In genomic region chr6:18032271-18032670, GRCm38 (mm10) we compare ENCODE assay signal across 8 mouse cellular contexts. TPM values are rescaled to one million over a fixed set of nuclear protein-coding genes. Genes with fewer than 3 reads are reported as not detected.
DNase-seq lines count a peak whose midpoint lies in the region; ATAC-seq and TF ChIP-seq lines count a peak whose summit lies in the region.

No protein-coding gene starts in this region.

- 30% methylated on average over 6 of the region's 6 CpGs for WGBS in heart, embryonic 12.5 days
- WGBS in embryonic facial prominence, embryonic 14.5 days = 29% methylated on average over 6 of the region's 6 CpGs
- 30% methylated on average over 6 of the region's 6 CpGs for WGBS in intestine, embryonic 15.5 days
- WGBS in midbrain, postnatal 0 days = 30% methylated on average over 6 of the region's 6 CpGs

- no peak overlapping the region for H3K27ac ChIP-seq in heart, embryonic 12.5 days (ENCODE audit: poor library complexity, severe bottlenecking)
- H3K27ac ChIP-seq in embryonic facial prominence, embryonic 14.5 days (replicated peaks; ENCODE audit: low read depth, low read length) = no peak overlapping the region
- H3K27ac ChIP-seq in intestine, embryonic 15.5 days = no peak overlapping the region
- H3K27ac ChIP-seq in midbrain, postnatal 0 days (ENCODE audit: low read depth, low read length) = no peak overlapping the region

- no peaks in the 10 kb centered on the region for H3K36me3 ChIP-seq in heart, embryonic 12.5 days
- no peaks in the 10 kb centered on the region for H3K36me3 ChIP-seq in embryonic facial prominence, embryonic 14.5 days (ENCODE audit: control insufficient read depth, insufficient read depth, low read length)
- no peaks in the 10 kb centered on the region for H3K36me3 ChIP-seq in intestine, embryonic 15.5 days
- H3K36me3 ChIP-seq in midbrain, postnatal 0 days (ENCODE audit: insufficient read depth, low read length) = no peaks in the 10 kb centered on the region

- H3K9ac ChIP-seq in heart, embryonic 12.5 days = peak overlapping the region; percentile 53; the same call in 1 of the 2 replicates
- H3K9ac ChIP-seq in embryonic facial prominence, embryonic 14.5 days (ENCODE audit: low read depth, low read length) = peak overlapping the region; percentile 49; the same call in 1 of the 2 replicates
- no peak overlapping the region for H3K9ac ChIP-seq in intestine, embryonic 15.5 days
- H3K9ac ChIP-seq in midbrain, postnatal 0 days (replicated peaks; ENCODE audit: low read length, poor library complexity, severe bottlenecking) = no peak overlapping the region

- peaks cover 15% of the 10 kb centered on the region for H3K4me1 ChIP-seq in heart, embryonic 12.5 days (replicated peaks)
- H3K4me1 ChIP-seq in embryonic facial prominence, embryonic 14.5 days (ENCODE audit: control insufficient read depth, insufficient read depth, low read length) = peaks cover 14% of the 10 kb centered on the region; the same call in 1 of the 2 replicates
- peaks cover 21% of the 10 kb centered on the region for H3K4me1 ChIP-seq in intestine, embryonic 15.5 days (replicated peaks)
- peaks cover 8% of the 10 kb centered on the region; the same call in 1 of the 2 replicates for H3K4me1 ChIP-seq in midbrain, postnatal 0 days (ENCODE audit: insufficient read depth, low read length)

- DNase-seq in heart, postnatal 36 days = no peak
- DNase-seq in embryonic facial prominence, embryonic 14.5 days (ENCODE audit: low spot score) = no peak
- no peak for DNase-seq in midbrain, postnatal 0 days (ENCODE audit: low spot score)
- no peak for DNase-seq in thymus, postnatal 14 days
- DNase-seq in right cerebral cortex, postnatal 25 days = no peak

- no peaks in the 10 kb centered on the region for H3K9me3 ChIP-seq in heart, embryonic 12.5 days (replicated peaks)
- H3K9me3 ChIP-seq in embryonic facial prominence, embryonic 14.5 days (ENCODE audit: control insufficient read depth, low read length) = no peaks in the 10 kb centered on the region
- H3K9me3 ChIP-seq in intestine, embryonic 15.5 days = no peaks in the 10 kb centered on the region
- H3K9me3 ChIP-seq in midbrain, postnatal 0 days (ENCODE audit: low read length) = no peaks in the 10 kb centered on the region

- H3K4me3 ChIP-seq in heart, embryonic 12.5 days = peak overlapping the region; percentile 51
- peak overlapping the region; percentile 54 for H3K4me3 ChIP-seq in embryonic facial prominence, embryonic 14.5 days (ENCODE audit: low read depth, low read length)
- peak overlapping the region; percentile 46 for H3K4me3 ChIP-seq in intestine, embryonic 15.5 days (replicated peaks)
- peak overlapping the region; percentile 60; the same call in 1 of the 2 replicates for H3K4me3 ChIP-seq in midbrain, postnatal 0 days (ENCODE audit: low read depth, low read length)

- intact Hi-C loops in heart, postnatal 36 days (cut with DNase I) = no loop called here

- H3K4me2 ChIP-seq in heart, embryonic 12.5 days = peak overlapping the region; percentile 88
- H3K4me2 ChIP-seq in embryonic facial prominence, embryonic 14.5 days (ENCODE audit: low read depth, low read length) = peak overlapping the region; percentile 96
- H3K4me2 ChIP-seq in intestine, embryonic 15.5 days (replicated peaks) = peak overlapping the region; percentile 95
- peak overlapping the region; percentile 99 for H3K4me2 ChIP-seq in midbrain, postnatal 0 days (ENCODE audit: low read depth, low read length, poor library complexity, severe bottlenecking)

- H3K27me3 ChIP-seq in heart, embryonic 12.5 days (replicated peaks) = peaks cover 27% of the 10 kb centered on the region; the same call in 1 of the 2 replicates
- H3K27me3 ChIP-seq in embryonic facial prominence, embryonic 14.5 days (replicated peaks; ENCODE audit: control insufficient read depth, insufficient read depth, low read length) = peaks cover 46% of the 10 kb centered on the region
- H3K27me3 ChIP-seq in intestine, embryonic 15.5 days (replicated peaks) = peaks cover 42% of the 10 kb centered on the region
- peaks cover 23% of the 10 kb centered on the region for H3K27me3 ChIP-seq in midbrain, postnatal 0 days (ENCODE audit: insufficient read depth, low read length)

- no peak for ATAC-seq in heart, embryonic 12.5 days (ENCODE audit: insufficient number of reproducible peaks, low FRiP score)
- no peak for ATAC-seq in embryonic facial prominence, embryonic 14.5 days (ENCODE audit: low read depth)
- ATAC-seq in intestine, embryonic 15.5 days = no peak
- ATAC-seq in midbrain, postnatal 0 days (ENCODE audit: low FRiP score) = no peak
- no peak for ATAC-seq in CD4-positive, CD25-positive, alpha-beta regulatory T cell, adult 4 months

- TF ChIP-seq CTCF in midbrain, postnatal 0 days (IDR thresholded peaks at IDR 0.05) = no peak

RNA-seq across cellular contexts. Expression of gene Wnt2, which starts 1.9 kb away (rescaled TPM):
- 6.6 TPM in 2 replicates for polyA plus RNA-seq in heart, embryonic 12.5 days (2016; fragmentation: Nextera tagmentation; extraction: Ambion mirVana)
- under 1 TPM; 0.68 to 0.94 TPM for total RNA-seq in heart, postnatal 36 days (2021)
- polyA plus RNA-seq in embryonic facial prominence, embryonic 14.5 days (2014; fragmentation: Nextera tagmentation; extraction: Ambion mirVana) = 7.0 and 8.7 TPM in 2 replicates
- polyA plus RNA-seq in intestine, embryonic 15.5 days (2015; fragmentation: Nextera tagmentation; extraction: Ambion mirVana) = 0.58 and 0.79 TPM in 2 replicates
- 0.66 TPM in 1 of 2 replicates, not detected in the other for total RNA-seq in midbrain, postnatal 0 days (2014; rRNA removed)
- 0.47 and 0.49 TPM in 2 replicates for polyA plus RNA-seq in midbrain, postnatal 0 days (2015; fragmentation: Nextera tagmentation; extraction: Ambion mirVana)
- not detected for polyA plus RNA-seq in CD4-positive, CD25-positive, alpha-beta regulatory T cell, adult 4 months (2017; shearing (Covaris generic))

Comparison
In these comparisons a context has a peak if more than half of its experiments do, and no peak if none do; other contexts are left out.
1. H3K9ac ChIP-seq: peak in heart, embryonic 12.5 days (single experiment) and embryonic facial prominence, embryonic 14.5 days (single experiment); none in intestine, embryonic 15.5 days (single experiment) and midbrain, postnatal 0 days (single experiment).
2. Peak in every context shown above with its lines, with median percentiles within 50 percentile points of each other: H3K4me2 ChIP-seq and H3K4me3 ChIP-seq.